Mouse (Mus musculus): Measurements from ENCODE around the gene Gdf1.

Gene Gdf1

GRCm38 (mm10) chr8:70329124-70329834 is at the start of gene Gdf1:
Gene Gdf1, plus strand, starts transcription at chr8:70329817.
- peak in 1 of 2 experiments; percentile 31 for DNase-seq

- no peak for DNase-seq
Observed at GRCm38 (mm10) chr8:70281001-70281400, 48.6 kb upstream of the Gdf1 start.

- DNase-seq: peak; percentile 74 to 85
Observed at GRCm38 (mm10) chr8:70282603-70283135, 46.9 kb upstream of the Gdf1 start, which contains the start of gene Homer3. Gene Homer3, plus strand, starts transcription at chr8:70282827.

GRCm38 (mm10) chr8:70283136-70284077 is 46.2 kb upstream of the Gdf1 start:
- peak; percentile 37 to 48 for DNase-seq

GRCm38 (mm10) chr8:70284421-70284820 is 45.2 kb upstream of the Gdf1 start:
- no peak for DNase-seq

GRCm38 (mm10) chr8:70285304-70285703 is 44.3 kb upstream of the Gdf1 start:
- DNase-seq: no peak

- peak in 1 of 2 experiments; percentile 41 for DNase-seq
Observed at GRCm38 (mm10) chr8:70286737-70287136, 42.9 kb upstream of the Gdf1 start.

GRCm38 (mm10) chr8:70293988-70294405 is 35.6 kb upstream of the Gdf1 start:
- no peak for DNase-seq

- no peak for DNase-seq
Observed at GRCm38 (mm10) chr8:70300881-70301280, 28.7 kb upstream of the Gdf1 start.

GRCm38 (mm10) chr8:70302358-70302890 is 27.2 kb upstream of the Gdf1 start, which contains the start of the genes Ddx49 and Cope:
Gene Ddx49, minus strand, starts transcription at chr8:70302489.
Gene Cope, plus strand, starts transcription at chr8:70302518.
- peak; percentile 93 to 96 for DNase-seq

- DNase-seq: no peak
Observed at GRCm38 (mm10) chr8:70302901-70303300, 26.7 kb upstream of the Gdf1 start.

GRCm38 (mm10) chr8:70309311-70309710 is 20.3 kb upstream of the Gdf1 start:
- peak in 1 of 2 experiments; percentile 72 for DNase-seq

GRCm38 (mm10) chr8:70313399-70313798 is 16.2 kb upstream of the Gdf1 start:
- peak; percentile 66 to 73 for DNase-seq

- peak; percentile 79 to 87 for DNase-seq
Observed at GRCm38 (mm10) chr8:70315624-70316510, 13.8 kb upstream of the Gdf1 start, which contains the start of gene Cers1. Gene Cers1, plus strand, starts transcription at chr8:70315775.

GRCm38 (mm10) chr8:70316511-70317504 is 12.8 kb upstream of the Gdf1 start:
- peak; percentile 79 to 81 for DNase-seq

GRCm38 (mm10) chr8:70317872-70318271 is 11.7 kb upstream of the Gdf1 start:
- DNase-seq: no peak

- no peak for DNase-seq
Observed at GRCm38 (mm10) chr8:70323716-70324115, 5.9 kb upstream of the Gdf1 start.

GRCm38 (mm10) chr8:70327512-70327911 is 2.1 kb upstream of the Gdf1 start:
- DNase-seq: no peak

- DNase-seq: peak in 1 of 2 experiments; percentile 58
Observed at GRCm38 (mm10) chr8:70329835-70330740, 471 bp downstream of the Gdf1 start.
